Comparison of ENCODE assay signal across 8 mouse cellular contexts in the genomic region with DNA sequence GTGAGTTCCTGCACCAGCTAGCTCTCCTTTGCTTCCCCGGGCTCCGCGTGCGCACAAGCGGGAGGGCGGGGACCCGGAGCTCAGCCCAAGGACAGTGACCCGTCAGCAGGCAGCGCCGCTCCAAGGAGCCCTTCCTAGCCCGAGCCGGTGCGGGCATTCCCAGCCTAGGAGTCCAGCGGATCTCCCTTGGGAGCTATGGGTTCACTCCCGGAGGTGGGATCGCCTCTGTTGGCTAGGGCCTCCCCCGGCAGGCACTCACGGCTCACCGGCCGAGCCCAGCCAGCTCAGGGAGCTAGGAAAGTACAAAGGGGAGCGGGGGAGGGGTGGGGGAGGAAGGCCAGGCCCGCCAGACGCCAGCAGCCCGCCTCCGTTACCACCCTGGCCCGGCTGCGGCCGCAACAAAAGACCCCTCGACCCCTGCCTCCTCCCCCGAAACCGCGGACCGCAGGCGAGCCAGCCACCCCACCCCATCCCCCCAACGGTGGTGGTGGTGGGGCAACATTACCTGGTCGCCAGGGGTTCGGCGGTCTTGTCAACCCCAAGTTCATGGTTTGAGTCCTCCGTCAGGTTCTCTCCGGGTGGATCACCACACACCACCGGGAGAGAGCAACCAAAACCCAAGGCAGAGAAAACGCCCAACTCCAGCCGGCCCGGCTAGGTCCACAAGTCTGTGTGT.
DNase-seq lines count a peak whose midpoint lies in the region; ATAC-seq and TF ChIP-seq lines count a peak whose summit lies in the region.

No protein-coding gene starts in this region.

- H3K4me3 ChIP-seq in left cerebral cortex, adult 2 months, result peak overlapping the region; percentile 81
- H3K4me3 ChIP-seq in embryonic facial prominence, embryonic 12.5 days, result peak overlapping the region; percentile 93
- peak overlapping the region; percentile 82 for H3K4me3 ChIP-seq in kidney, adult 2 months (ENCODE audit: insufficient read depth, low read depth, low read length)
- H3K4me3 ChIP-seq in liver, postnatal 0 days (ENCODE audit: low read depth, low read length), result peak overlapping the region; percentile 52
- peak overlapping the region; percentile 76 for H3K4me3 ChIP-seq in neural tube, embryonic 15.5 days (replicated peaks)

- intact Hi-C loops in left cerebral cortex, adult 2 months (cut with DNase I), result loop anchor here (5.0 to 10.0 kb wide), 6 partner anchors 65 to 1008 kb away; a partner anchor contains a TSS

- peaks cover 10% of the 10 kb centered on the region; the same call in 1 of the 2 replicates for H3K36me3 ChIP-seq in embryonic facial prominence, embryonic 12.5 days
- no peaks in the 10 kb centered on the region for H3K36me3 ChIP-seq in kidney, adult 2 months (ENCODE audit: control insufficient read depth, insufficient read depth, low read length)
- no peaks in the 10 kb centered on the region for H3K36me3 ChIP-seq in liver, postnatal 0 days (replicated peaks; ENCODE audit: insufficient read depth, low read length)
- H3K36me3 ChIP-seq in neural tube, embryonic 15.5 days, result no peaks in the 10 kb centered on the region

- peaks cover 17% of the 10 kb centered on the region for H3K4me1 ChIP-seq in embryonic facial prominence, embryonic 12.5 days
- H3K4me1 ChIP-seq in kidney, adult 2 months (ENCODE audit: control insufficient read depth, insufficient read depth, low read length), result no peaks in the 10 kb centered on the region; the same call in 1 of the 2 replicates
- H3K4me1 ChIP-seq in liver, postnatal 0 days (ENCODE audit: insufficient read depth), result no peaks in the 10 kb centered on the region
- peaks cover 42% of the 10 kb centered on the region for H3K4me1 ChIP-seq in neural tube, embryonic 15.5 days

- H3K9ac ChIP-seq in embryonic facial prominence, embryonic 12.5 days, result peak overlapping the region; percentile 97
- peak overlapping the region; percentile 61 for H3K9ac ChIP-seq in liver, postnatal 0 days (replicated peaks)
- H3K9ac ChIP-seq in neural tube, embryonic 15.5 days (replicated peaks), result peak overlapping the region; percentile 92

- H3K4me2 ChIP-seq in embryonic facial prominence, embryonic 12.5 days (replicated peaks), result peak overlapping the region; percentile 74
- peak overlapping the region; percentile 79 for H3K4me2 ChIP-seq in liver, postnatal 0 days (ENCODE audit: low read depth, low read length)
- peak overlapping the region; percentile 87 for H3K4me2 ChIP-seq in neural tube, embryonic 15.5 days

- peak; percentile 31; the same call in 1 of the 2 replicates for ATAC-seq in embryonic facial prominence, embryonic 12.5 days (ENCODE audit: insufficient number of reproducible peaks, insufficient read depth, low FRiP score, low TSS enrichment)
- ATAC-seq in liver, postnatal 0 days, result peak; percentile 53
- peak; percentile 43 for ATAC-seq in neural tube, embryonic 15.5 days (ENCODE audit: low FRiP score)

- under 1% methylated on average over 44 of the region's 44 CpGs for WGBS in embryonic facial prominence, embryonic 12.5 days
- under 1% methylated on average over 44 of the region's 44 CpGs for WGBS in kidney, adult 2 months
- WGBS in liver, postnatal 0 days (ENCODE audit: insufficient replicate concordance), result 1% methylated on average over 33 of the region's 44 CpGs
- 0% methylated on average over 44 of the region's 44 CpGs for WGBS in neural tube, embryonic 15.5 days

- no peak for TF ChIP-seq POLR2A in kidney, adult 2 months (IDR thresholded peaks at IDR 0.05; ENCODE audit: low read depth, low read length)

- peak overlapping the region; percentile 90 for H3K27ac ChIP-seq in left cerebral cortex, adult 2 months
- H3K27ac ChIP-seq in embryonic facial prominence, embryonic 12.5 days, result peak overlapping the region; percentile 98
- H3K27ac ChIP-seq in kidney, adult 2 months (ENCODE audit: insufficient read depth, low read depth, low read length), result no peak overlapping the region
- peak overlapping the region; percentile 44 for H3K27ac ChIP-seq in liver, postnatal 0 days (ENCODE audit: low read depth)
- peak overlapping the region; percentile 98 for H3K27ac ChIP-seq in neural tube, embryonic 15.5 days (replicated peaks)

- DNase-seq in left cerebral cortex, adult 2 months (ENCODE audit: extremely low spot score in 1 of 2, low spot score in 2 of 2), result peak; percentile 50 to 53
- no peak for DNase-seq in left cerebral cortex, adult 11 months (ENCODE audit: low spot score)
- DNase-seq in heart, adult 8-10 months (ENCODE audit: low spot score), result peak; percentile 50
- DNase-seq in kidney, adult 2 months, result peak; percentile 77
- peak; percentile 66 for DNase-seq in liver, postnatal 0 days
- peak; percentile 85 for DNase-seq in yolk sac, embryonic 10.5 days (ENCODE audit: low spot score)

- no peaks in the 10 kb centered on the region for H3K27me3 ChIP-seq in embryonic facial prominence, embryonic 12.5 days
- no peaks in the 10 kb centered on the region for H3K27me3 ChIP-seq in kidney, adult 2 months (replicated peaks; ENCODE audit: control insufficient read depth, insufficient read depth, low read length)
- H3K27me3 ChIP-seq in liver, postnatal 0 days (ENCODE audit: insufficient read depth, low read length), result peaks cover 24% of the 10 kb centered on the region
- H3K27me3 ChIP-seq in neural tube, embryonic 15.5 days (replicated peaks), result no peaks in the 10 kb centered on the region

- no peaks in the 10 kb centered on the region for H3K9me3 ChIP-seq in embryonic facial prominence, embryonic 12.5 days
- H3K9me3 ChIP-seq in liver, postnatal 0 days (ENCODE audit: low read length), result no peaks in the 10 kb centered on the region
- no peaks in the 10 kb centered on the region for H3K9me3 ChIP-seq in neural tube, embryonic 15.5 days (replicated peaks)

- TF ChIP-seq CTCF in left cerebral cortex, adult 2 months (IDR thresholded peaks at IDR 0.05), result no peak
- no peak for TF ChIP-seq CTCF in kidney, adult 2 months (conservative IDR thresholded peaks at IDR 0.05; ENCODE audit: insufficient read depth, insufficient read length, low read depth, low read length)
- TF ChIP-seq CTCF in liver, postnatal 0 days (IDR thresholded peaks at IDR 0.05; ENCODE audit: low read depth), result no peak

- no peak for TF ChIP-seq EP300 in liver, postnatal 0 days (IDR thresholded peaks at IDR 0.05; ENCODE audit: low read depth)
